ENCODE assay signal across 10 mouse cellular contexts in the genomic region with DNA sequence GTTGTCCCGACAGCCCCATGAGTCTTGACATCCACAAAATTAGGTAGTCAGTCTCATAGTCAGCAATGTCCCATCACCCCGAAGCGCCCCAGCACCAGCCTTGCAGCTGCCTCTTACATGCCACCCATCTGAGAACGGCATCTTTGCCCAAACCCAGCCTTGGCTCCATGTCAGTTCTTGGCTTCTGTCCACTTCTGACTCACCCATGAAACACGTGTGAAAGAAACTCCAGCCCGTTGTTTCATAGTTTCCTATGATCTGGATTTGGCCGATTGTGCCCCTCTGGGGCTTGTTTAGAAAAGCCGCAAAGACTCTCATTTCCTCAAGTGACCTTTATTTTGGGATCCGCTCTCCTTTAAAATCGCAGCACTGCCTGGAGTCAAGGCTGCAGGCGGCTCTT. TPM values are rescaled to one million over a fixed set of nuclear protein-coding genes. Genes with fewer than 3 reads are reported as not detected.
DNase-seq lines count a peak whose midpoint lies in the region; ATAC-seq and TF ChIP-seq lines count a peak whose summit lies in the region.
"Had no signal": no experiment of that assay in that cellular context is flagged by ENCODE, and none has a peak within 500 bp of the region (broad histone marks: within the 10 kb centered on the region; RNA-seq: fewer than 3 reads in every experiment).

No protein-coding gene starts in this region.

- no peak overlapping the region for H3K4me3 ChIP-seq in midbrain, postnatal 0 days (ENCODE audit: low read depth, low read length)
- H3K4me3 ChIP-seq in midbrain, embryonic 14.5 days (replicated peaks; ENCODE audit: low read depth, low read length): no peak overlapping the region
- H3K4me3 ChIP-seq in limb, embryonic 15.5 days: no peak overlapping the region
- H3K4me3 ChIP-seq in intestine, postnatal 0 days (ENCODE audit: low read depth, low read length): no peak overlapping the region

- H3K36me3 ChIP-seq in midbrain, postnatal 0 days (ENCODE audit: insufficient read depth, low read length): peaks cover 13% of the 10 kb centered on the region
- peaks cover 30% of the 10 kb centered on the region for H3K36me3 ChIP-seq in midbrain, embryonic 14.5 days (ENCODE audit: control insufficient read depth, insufficient read depth, low read length)
- peaks cover 16% of the 10 kb centered on the region for H3K36me3 ChIP-seq in limb, embryonic 15.5 days
- peaks cover 16% of the 10 kb centered on the region for H3K36me3 ChIP-seq in intestine, postnatal 0 days (ENCODE audit: control insufficient read depth, insufficient read depth)

- TF ChIP-seq CTCF in midbrain, postnatal 0 days (IDR thresholded peaks at IDR 0.05): no peak
- TF ChIP-seq CTCF in intestine, postnatal 0 days (IDR thresholded peaks at IDR 0.05; ENCODE audit: low read depth): no peak

- no peaks in the 10 kb centered on the region for H3K27me3 ChIP-seq in midbrain, postnatal 0 days (ENCODE audit: insufficient read depth, low read length)
- H3K27me3 ChIP-seq in midbrain, embryonic 14.5 days (ENCODE audit: control insufficient read depth, insufficient read depth, low read length): no peaks in the 10 kb centered on the region
- H3K27me3 ChIP-seq in limb, embryonic 15.5 days: no peaks in the 10 kb centered on the region
- H3K27me3 ChIP-seq in intestine, postnatal 0 days (replicated peaks; ENCODE audit: control insufficient read depth, insufficient read depth, low read length): no peaks in the 10 kb centered on the region

- H3K4me2 ChIP-seq in midbrain, postnatal 0 days (ENCODE audit: low read depth, low read length, poor library complexity, severe bottlenecking): no peak overlapping the region
- H3K4me2 ChIP-seq in midbrain, embryonic 14.5 days (ENCODE audit: low read length): no peak overlapping the region
- no peak overlapping the region for H3K4me2 ChIP-seq in limb, embryonic 15.5 days
- no peak overlapping the region for H3K4me2 ChIP-seq in intestine, postnatal 0 days (replicated peaks; ENCODE audit: low read depth)

- H3K9ac ChIP-seq in midbrain, postnatal 0 days (replicated peaks; ENCODE audit: low read length, poor library complexity, severe bottlenecking): no peak overlapping the region
- no peak overlapping the region for H3K9ac ChIP-seq in midbrain, embryonic 14.5 days (replicated peaks; ENCODE audit: low read length)
- no peak overlapping the region for H3K9ac ChIP-seq in limb, embryonic 15.5 days
- no peak overlapping the region for H3K9ac ChIP-seq in intestine, postnatal 0 days (ENCODE audit: low read depth, low read length)

- peaks cover 23% of the 10 kb centered on the region for H3K4me1 ChIP-seq in midbrain, postnatal 0 days (ENCODE audit: insufficient read depth, low read length)
- peaks cover 31% of the 10 kb centered on the region for H3K4me1 ChIP-seq in midbrain, embryonic 14.5 days (ENCODE audit: control insufficient read depth, insufficient read depth, low read length)
- H3K4me1 ChIP-seq in limb, embryonic 15.5 days: peaks cover 62% of the 10 kb centered on the region
- H3K4me1 ChIP-seq in intestine, postnatal 0 days (replicated peaks; ENCODE audit: control insufficient read depth, insufficient read depth, low read length): peaks cover 14% of the 10 kb centered on the region

- ATAC-seq in midbrain, postnatal 0 days (ENCODE audit: low FRiP score): no peak
- no peak for ATAC-seq in midbrain, embryonic 14.5 days (ENCODE audit: low FRiP score, low TSS enrichment)
- 0 out of 2 replicates have a peak, but pooled peaks have one; percentile 26 for ATAC-seq in limb, embryonic 15.5 days (ENCODE audit: insufficient number of reproducible peaks, low FRiP score, low TSS enrichment, low read depth)
- no peak for ATAC-seq in granulocyte monocyte progenitor cell, adult 5-6 weeks (replicated peaks; ENCODE audit: poor library complexity, severe bottlenecking)
- ATAC-seq in intestine, postnatal 0 days: no peak

- H3K9me3 ChIP-seq in midbrain, postnatal 0 days (ENCODE audit: low read length): no peaks in the 10 kb centered on the region
- H3K9me3 ChIP-seq in midbrain, embryonic 14.5 days (ENCODE audit: control insufficient read depth, low read length): no peaks in the 10 kb centered on the region
- no peaks in the 10 kb centered on the region for H3K9me3 ChIP-seq in limb, embryonic 15.5 days
- no peaks in the 10 kb centered on the region for H3K9me3 ChIP-seq in intestine, postnatal 0 days (ENCODE audit: control insufficient read depth)

- WGBS in midbrain, postnatal 0 days: 72% methylated on average over 11 of the region's 11 CpGs
- WGBS in midbrain, embryonic 14.5 days: 80% methylated on average over 11 of the region's 11 CpGs
- 38% methylated on average over 11 of the region's 11 CpGs for WGBS in limb, embryonic 15.5 days
- 67% methylated on average over 11 of the region's 11 CpGs for WGBS in intestine, postnatal 0 days

- peak; percentile 50 to 53 for DNase-seq in cerebellum, adult 18-20 months
- DNase-seq in cerebellum, adult 9-11 months: no peak
- peak; percentile 50 for DNase-seq in midbrain, postnatal 0 days (ENCODE audit: low spot score)
- DNase-seq in midbrain, embryonic 14.5 days: no peak
- peak; percentile 63 to 66 for DNase-seq in gastrocnemius, adult 8-10 months (ENCODE audit: low spot score in 2 of 2)

- H3K27ac ChIP-seq in midbrain, postnatal 0 days (ENCODE audit: low read depth, low read length): no peak overlapping the region
- no peak overlapping the region for H3K27ac ChIP-seq in midbrain, embryonic 14.5 days (replicated peaks; ENCODE audit: low read depth, low read length)
- peak overlapping the region; percentile 69 for H3K27ac ChIP-seq in limb, embryonic 15.5 days
- no peak overlapping the region for H3K27ac ChIP-seq in intestine, postnatal 0 days (ENCODE audit: low read depth, low read length)

RNA-seq across cellular contexts. Expression of a gene that starts 22.1 kb away (rescaled TPM):
- total RNA-seq in midbrain, postnatal 0 days (2014; rRNA removed): 44.9 and 67.3 TPM in 2 replicates
- polyA plus RNA-seq in midbrain, postnatal 0 days (2015; fragmentation: Nextera tagmentation; extraction: Ambion mirVana): 99.2 and 100 TPM in 2 replicates
- polyA plus RNA-seq in midbrain, embryonic 14.5 days (2014; fragmentation: Nextera tagmentation; extraction: Ambion mirVana): 76.8 and 79.8 TPM in 2 replicates
- 10 to 100 TPM in 1 of 4 experiments, 1 to 10 TPM in 3; 7.9 to 12.3 (median 8.9) TPM for total RNA-seq in gastrocnemius, adult 8-10 months (2022)
- polyA plus RNA-seq in limb, embryonic 15.5 days (2015; fragmentation: Nextera tagmentation; extraction: Ambion mirVana): 39.4 and 44.1 TPM in 2 replicates
- 19.1 and 22.9 TPM in 2 replicates for total RNA-seq in granulocyte monocyte progenitor cell, adult 5-6 weeks (2014; fragmentation: Nextera tagmentation)
- 17.6 and 26.4 TPM in 2 replicates for total RNA-seq in granulocyte monocyte progenitor cell, adult 5-6 weeks (2017)
- polyA plus RNA-seq in intestine, postnatal 0 days (2015; fragmentation: Nextera tagmentation; extraction: Ambion mirVana): 127 and 132 TPM in 2 replicates

RNA-seq across cellular contexts. Expression of a gene that starts 52.3 kb away (rescaled TPM):
- total RNA-seq in midbrain, postnatal 0 days (2014; rRNA removed): 75.2 and 85.5 TPM in 2 replicates
- polyA plus RNA-seq in midbrain, postnatal 0 days (2015; fragmentation: Nextera tagmentation; extraction: Ambion mirVana): 94.1 and 96.5 TPM in 2 replicates
- 96.8 and 106 TPM in 2 replicates for polyA plus RNA-seq in midbrain, embryonic 14.5 days (2014; fragmentation: Nextera tagmentation; extraction: Ambion mirVana)
- total RNA-seq in gastrocnemius, adult 8-10 months (2022): 10 to 100 TPM; 32.8 to 36.4 (median 35.9) TPM
- 93.7 and 99.2 TPM in 2 replicates for polyA plus RNA-seq in limb, embryonic 15.5 days (2015; fragmentation: Nextera tagmentation; extraction: Ambion mirVana)
- 26.7 and 34.3 TPM in 2 replicates for total RNA-seq in granulocyte monocyte progenitor cell, adult 5-6 weeks (2014; fragmentation: Nextera tagmentation)
- total RNA-seq in granulocyte monocyte progenitor cell, adult 5-6 weeks (2017): 20.6 and 28.7 TPM in 2 replicates
- 82.3 and 91.7 TPM in 2 replicates for polyA plus RNA-seq in intestine, postnatal 0 days (2015; fragmentation: Nextera tagmentation; extraction: Ambion mirVana)

RNA-seq across cellular contexts. Expression of a gene that starts 56.1 kb away (rescaled TPM):
- not detected in 2 replicates for total RNA-seq in midbrain, postnatal 0 days (2014; rRNA removed)
- 0.33 and 0.44 TPM in 2 replicates for polyA plus RNA-seq in midbrain, postnatal 0 days (2015; fragmentation: Nextera tagmentation; extraction: Ambion mirVana)
- 0.23 and 0.63 TPM in 2 replicates for polyA plus RNA-seq in midbrain, embryonic 14.5 days (2014; fragmentation: Nextera tagmentation; extraction: Ambion mirVana)
- not detected for total RNA-seq in gastrocnemius, adult 8-10 months (2022)
- 0.14 TPM in 2 replicates for polyA plus RNA-seq in limb, embryonic 15.5 days (2015; fragmentation: Nextera tagmentation; extraction: Ambion mirVana)
- not detected in 2 replicates for total RNA-seq in granulocyte monocyte progenitor cell, adult 5-6 weeks (2014; fragmentation: Nextera tagmentation)
- total RNA-seq in granulocyte monocyte progenitor cell, adult 5-6 weeks (2017): 2.1 TPM in 1 of 2 replicates, not detected in the other
- polyA plus RNA-seq in intestine, postnatal 0 days (2015; fragmentation: Nextera tagmentation; extraction: Ambion mirVana): 0.21 and 0.27 TPM in 2 replicates
- total RNA-seq: common myeloid progenitor, adult 5-6 weeks; layer of hippocampus, postnatal 36 days had no signal

RNA-seq across cellular contexts. Expression of a gene that starts 56.2 kb away (rescaled TPM):
- 158 and 172 TPM in 2 replicates for total RNA-seq in midbrain, postnatal 0 days (2014; rRNA removed)
- 656 and 707 TPM in 2 replicates for polyA plus RNA-seq in midbrain, postnatal 0 days (2015; fragmentation: Nextera tagmentation; extraction: Ambion mirVana)
- 573 and 587 TPM in 2 replicates for polyA plus RNA-seq in midbrain, embryonic 14.5 days (2014; fragmentation: Nextera tagmentation; extraction: Ambion mirVana)
- 100 to 1,000 TPM; 825 to 986 (median 954) TPM for total RNA-seq in gastrocnemius, adult 8-10 months (2022)
- 435 and 486 TPM in 2 replicates for polyA plus RNA-seq in limb, embryonic 15.5 days (2015; fragmentation: Nextera tagmentation; extraction: Ambion mirVana)
- total RNA-seq in granulocyte monocyte progenitor cell, adult 5-6 weeks (2014; fragmentation: Nextera tagmentation): 299 and 328 TPM in 2 replicates
- total RNA-seq in granulocyte monocyte progenitor cell, adult 5-6 weeks (2017): 154 and 224 TPM in 2 replicates
- polyA plus RNA-seq in intestine, postnatal 0 days (2015; fragmentation: Nextera tagmentation; extraction: Ambion mirVana): 798 and 872 TPM in 2 replicates

Comparison
In these comparisons a context has a peak if more than half of its experiments do, and no peak if none do; other contexts are left out.
1. DNase-seq: peak in cerebellum, adult 18-20 months (2 of 2), midbrain, postnatal 0 days (single experiment) and gastrocnemius, adult 8-10 months (2 of 2); none in cerebellum, adult 9-11 months (single experiment) and midbrain, embryonic 14.5 days (single experiment).